Mouse (Mus musculus) heart, postnatal 0 days (tissue): ENCODE results near the gene Gm16181. TPM values are rescaled to one million over a fixed set of nuclear protein-coding genes. Genes with fewer than 3 reads are reported as not detected.

Source experiments
- ATAC-seq: fragments of 200-750 bp; cut with Nextera tagmentation; 2 replicates; pipeline ENCODE4 v1.8.0; 2017; ENCODE audit warnings: low read depth, moderate number of reproducible peaks, moderate library complexity; ENCODE audit not compliant: insufficient read depth
- DNase-seq: peaks from one replicate; pipeline ENCODE4 v3.0.0-alpha.2; 2016; ENCODE audit warnings: low spot score
- H3K27ac ChIP-seq: fragments of 300-500 bp; sonication (generic); 2 replicates; pipeline ENCODE4 v1.5.1; 2014; ENCODE audit warnings: low read depth, mild to moderate bottlenecking
- H3K27me3 ChIP-seq: fragments of 300-500 bp; sonication (generic); 2 replicates; pipeline ENCODE4 v1.6.1; 2014; ENCODE audit warnings: low read length, mixed read lengths; ENCODE audit not compliant: control insufficient read depth, insufficient read depth
- H3K36me3 ChIP-seq: fragments of 300-500 bp; sonication (generic); replicated peaks from 2 replicates; pipeline ENCODE4 v1.6.1; 2014; ENCODE audit warnings: low read length, mixed read lengths; ENCODE audit not compliant: control insufficient read depth, insufficient read depth
- H3K4me1 ChIP-seq: fragments of 300-500 bp; sonication (generic); 2 replicates; pipeline ENCODE4 v1.6.1; 2014; ENCODE audit warnings: antibody characterized with exemption; ENCODE audit not compliant: control insufficient read depth, insufficient read depth
- H3K4me2 ChIP-seq: fragments of 300-500 bp; sonication (generic); 2 replicates; pipeline ENCODE4 v1.6.1; 2014; ENCODE audit warnings: low read depth, mild to moderate bottlenecking, low read length, moderate library complexity
- H3K4me3 ChIP-seq: fragments of 300-500 bp; sonication (generic); 2 replicates; pipeline ENCODE4 v1.5.1; 2014; ENCODE audit warnings: low read depth, low read length
- H3K9ac ChIP-seq: fragments of 300-500 bp; sonication (generic); replicated peaks from 2 replicates; pipeline ENCODE4 v1.6.1; 2014; ENCODE audit warnings: low read depth, low read length, mixed read lengths
- H3K9me3 ChIP-seq: fragments of 300-500 bp; sonication (generic); replicated peaks from 2 replicates; pipeline ENCODE4 v1.6.1; 2016; ENCODE audit warnings: low read length; ENCODE audit not compliant: control insufficient read depth
- CTCF ChIP-seq: IDR thresholded peaks from 2 replicates; pipeline ENCODE4 v1.5.1; 2016; ENCODE audit warnings: antibody characterized with exemption, control low read depth, low read depth
- EP300 ChIP-seq: IDR thresholded peaks from 2 replicates; pipeline ENCODE4 v1.6.1; 2016; ENCODE audit warnings: antibody characterized with exemption, low read depth
- WGBS: fragments of 180-500 bp; shearing (Covaris S2); extraction: QIAGEN DNeasy Blood & Tissue Kit; methylation state at CpG from one replicate; pipeline ENCODE4 v1.1.7; 2014; 5-methylcytosine and 5-hydroxymethylcytosine counted together
- polyA plus RNA-seq: library from polyadenylated mRNA; unstranded; fragments of >200 nt; fragmentation: Nextera tagmentation; extraction: Ambion mirVana; gene quantifications from 2 replicates; pipeline ENCODE4 v1.2.1, GENCODE M21; 2015
- total RNA-seq: library from RNA; depleted of rRNA; stranded (reverse); fragments of >200 nt; gene quantifications from 2 replicates; pipeline ENCODE4 v1.2.3, GENCODE M21; 2014; ENCODE audit warnings: low replicate concordance

The Gm16181 gene
- total and polyA plus RNA-seq, 2 experiments from 2014 or later = 0.87 TPM; not detected in 1

DNA sequence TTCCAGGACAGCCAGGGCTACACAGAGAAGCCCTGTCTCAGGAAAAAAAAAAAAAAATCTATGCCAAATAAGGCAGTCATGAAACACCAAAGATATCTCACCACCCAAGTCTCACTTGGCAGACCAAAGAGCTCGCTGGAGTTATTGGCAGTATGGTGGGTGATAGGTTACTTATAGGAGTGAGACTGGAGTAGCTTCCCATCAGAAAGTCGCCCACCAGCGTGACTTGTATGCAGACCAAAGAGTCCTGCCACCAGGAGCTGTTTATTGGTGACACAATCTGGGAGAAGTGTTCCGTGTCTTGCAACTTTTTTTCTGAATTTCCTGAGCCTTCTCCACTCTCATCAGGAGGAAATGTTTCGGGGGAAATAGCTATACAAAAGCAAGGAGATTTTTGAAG is 19.1 kb downstream of the Gm16181 start:
- TF ChIP-seq EP300 (no peak), CTCF (no peak)
- DNase-seq = no peak
- H3K4me1 ChIP-seq = peaks cover 24% of the 10 kb centered on the region
- no peak overlapping the region for H3K9ac ChIP-seq
- WGBS = 79% methylated on average over 5 of the region's 5 CpGs
- H3K27ac ChIP-seq = peak overlapping the region; percentile 100
- ATAC-seq = no peak
- no peak overlapping the region for H3K4me3 ChIP-seq
- H3K36me3 ChIP-seq = peaks cover 16% of the 10 kb centered on the region
- H3K4me2 ChIP-seq = no peak overlapping the region
- no peaks in the 10 kb centered on the region for H3K9me3 ChIP-seq
- H3K27me3 ChIP-seq = no peaks in the 10 kb centered on the region

DNA sequence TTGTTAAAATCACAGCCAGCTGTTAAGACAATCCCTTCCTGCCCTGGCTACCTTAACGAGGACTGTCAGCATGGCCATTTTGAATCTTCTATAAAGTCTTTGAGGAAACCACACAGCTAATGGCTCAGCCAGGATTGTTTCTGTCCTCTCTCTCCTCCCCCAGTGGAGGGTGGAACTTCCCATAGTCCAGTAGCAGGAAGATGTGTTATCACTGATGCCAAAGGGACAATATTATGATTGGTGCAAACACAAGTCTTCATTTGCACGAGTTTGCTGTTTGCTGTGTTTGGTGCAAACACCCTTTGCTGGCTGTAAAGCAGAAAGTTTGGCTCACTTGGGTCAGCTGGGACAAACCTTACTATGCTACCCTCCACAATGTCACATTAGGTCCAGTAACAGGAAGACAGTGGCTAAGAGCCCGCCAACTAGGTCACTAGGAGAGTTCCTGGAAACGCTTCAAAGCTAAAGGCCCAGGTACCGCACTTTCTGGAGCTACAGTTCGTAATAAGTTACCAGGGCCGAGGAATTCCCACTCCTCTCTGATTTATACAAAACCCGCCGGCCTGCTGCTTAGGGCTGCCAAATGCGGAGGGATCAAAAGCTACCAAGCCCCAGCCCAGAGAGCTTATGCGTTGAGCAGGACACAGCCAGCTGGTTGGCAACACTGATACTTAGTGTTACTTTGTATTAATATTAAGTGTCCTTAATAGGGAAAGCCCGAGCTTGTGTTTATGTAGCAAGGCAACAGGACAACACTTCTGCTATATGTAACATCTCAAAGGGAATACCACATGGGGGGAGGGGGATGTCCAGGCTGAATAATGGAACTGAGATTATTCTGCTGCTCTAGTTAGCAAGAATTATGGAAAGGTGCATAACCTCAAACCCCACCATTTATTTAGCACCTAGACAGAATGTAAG is 20.0 kb downstream of the Gm16181 start:
- WGBS = 33% methylated on average over 12 of the region's 12 CpGs
- no peak for DNase-seq
- no peaks in the 10 kb centered on the region for H3K27me3 ChIP-seq
- H3K36me3 ChIP-seq = peaks cover 25% of the 10 kb centered on the region
- no peaks in the 10 kb centered on the region for H3K9me3 ChIP-seq
- H3K27ac ChIP-seq = peak overlapping the region; percentile 100
- peak overlapping the region; percentile 90 for H3K4me3 ChIP-seq
- peaks cover 24% of the 10 kb centered on the region for H3K4me1 ChIP-seq
- H3K9ac ChIP-seq = peak overlapping the region; percentile 17; the same call in 1 of the 2 replicates
- 0 out of 2 replicates have a peak, but pooled peaks have one; percentile 0 for ATAC-seq
- no peak for TF ChIP-seq CTCF
- TF ChIP-seq EP300 = no peak
- peak overlapping the region; percentile 77 for H3K4me2 ChIP-seq

- peak within 1 kb of the TSS; percentile 100 for H3K27ac ChIP-seq
- H3K4me2 ChIP-seq = peak within 1 kb of the TSS; percentile 77
- H3K4me1 ChIP-seq = peaks cover 24% of the 10 kb centered on the region
- TF ChIP-seq CTCF (no peak), EP300 (peak; percentile 96; the same call in 1 of the 2 replicates)
- peak; percentile 98 for DNase-seq
- peak within 1 kb of the TSS; percentile 90 for H3K4me3 ChIP-seq
- peak; percentile 87 for ATAC-seq
- under 1% methylated on average over 65 of the region's 69 CpGs for WGBS
- no peaks in the 10 kb centered on the region for H3K27me3 ChIP-seq
- peaks cover 33% of the 10 kb centered on the region for H3K36me3 ChIP-seq
- H3K9me3 ChIP-seq = no peaks in the 10 kb centered on the region
- H3K9ac ChIP-seq = peak within 1 kb of the TSS; percentile 98
Observed at GRCm38 (mm10) chr17:35241305-35242014, 20.8 kb downstream of the Gm16181 start, which contains the start of gene Ddx39b. TSS of gene Ddx39b (plus strand) at chr17:35241746.

DNA sequence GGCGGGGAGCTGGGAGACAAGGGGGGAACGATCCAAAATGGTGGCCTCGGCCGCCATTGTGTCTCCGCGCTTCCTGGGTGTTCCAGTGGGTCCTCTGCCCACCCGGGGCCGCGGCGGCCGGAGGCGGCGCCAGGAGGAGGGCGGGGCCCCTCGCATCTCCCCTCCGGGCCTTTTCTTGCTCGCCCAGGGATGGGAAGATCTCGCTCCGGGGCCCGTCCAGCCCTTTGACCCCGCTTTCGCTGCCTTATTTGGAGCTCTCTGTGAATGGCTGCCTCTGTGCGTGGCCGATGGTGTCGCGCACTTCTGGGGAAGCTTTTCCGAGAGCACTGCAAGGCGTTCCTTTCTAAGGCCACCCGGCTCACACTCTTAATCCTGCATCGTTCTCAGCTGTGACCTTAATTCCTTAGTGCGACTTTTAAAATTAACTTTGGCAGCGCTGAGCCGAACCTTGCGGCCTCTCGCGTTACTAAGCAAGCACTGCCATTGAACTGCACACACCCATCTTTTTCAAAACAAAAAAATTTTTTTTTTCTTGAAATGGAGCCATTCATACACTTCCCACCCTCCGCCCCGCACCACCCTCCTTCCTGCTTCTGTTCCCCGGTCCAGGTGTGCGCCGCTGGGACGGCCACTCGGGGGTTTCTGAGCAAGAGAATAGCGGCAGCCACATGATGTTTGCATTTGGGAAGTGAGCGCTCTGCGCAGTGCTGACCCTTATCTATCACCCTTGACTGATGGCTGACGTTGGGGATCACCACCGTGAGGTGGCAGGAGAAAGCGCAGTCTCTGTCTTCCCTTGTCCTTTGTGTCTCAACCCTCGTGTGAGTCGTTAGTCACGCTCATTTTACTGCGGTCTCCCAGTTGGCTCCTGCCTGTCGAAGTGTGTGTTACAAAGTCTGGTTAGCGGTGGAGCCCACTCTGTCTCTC is 21.6 kb downstream of the Gm16181 start:
- TF ChIP-seq CTCF (no peak), EP300 (no peak; the same call in 1 of the 2 replicates)
- H3K9me3 ChIP-seq = no peaks in the 10 kb centered on the region
- H3K27ac ChIP-seq = peak overlapping the region; percentile 100
- ATAC-seq (peak; percentile 43), DNase-seq (peak; percentile 76)
- WGBS = under 1% methylated on average over 55 of the region's 55 CpGs
- H3K4me3 ChIP-seq = peak overlapping the region; percentile 90
- peaks cover 24% of the 10 kb centered on the region for H3K4me1 ChIP-seq
- peaks cover 42% of the 10 kb centered on the region for H3K36me3 ChIP-seq
- H3K4me2 ChIP-seq = peak overlapping the region; percentile 77
- peak overlapping the region; percentile 98 for H3K9ac ChIP-seq
- H3K27me3 ChIP-seq = no peaks in the 10 kb centered on the region
